Mouse (Mus musculus) neural tube, embryonic 12.5 days (tissue): ENCODE data around the gene Rap1gap2. TPM values are rescaled to one million over a fixed set of nuclear protein-coding genes. Genes with fewer than 3 reads are reported as not detected.

Experiments
- ATAC-seq: fragments of 200-750 bp; cut with Nextera tagmentation; 2 replicates; pipeline ENCODE4 v1.8.0; 2017; ENCODE audit warnings: low read depth, mild to moderate bottlenecking, moderate TSS enrichment, moderate library complexity; ENCODE audit not compliant: low FRiP score
- H3K27ac ChIP-seq: fragments of 300-500 bp; sonication (generic); 2 replicates; pipeline ENCODE4 v1.5.1; 2016
- H3K27me3 ChIP-seq: fragments of 300-500 bp; sonication (generic); replicated peaks from 2 replicates; pipeline ENCODE4 v1.6.1; 2016; ENCODE audit warnings: mild to moderate bottlenecking
- H3K36me3 ChIP-seq: fragments of 300-500 bp; sonication (generic); 2 replicates; pipeline ENCODE4 v1.6.1; 2016; ENCODE audit warnings: mild to moderate bottlenecking
- H3K4me1 ChIP-seq: fragments of 300-500 bp; sonication (generic); 2 replicates; pipeline ENCODE4 v1.6.1; 2016
- H3K4me2 ChIP-seq: fragments of 300-500 bp; sonication (generic); replicated peaks from 2 replicates; pipeline ENCODE4 v1.6.1; 2016; ENCODE audit warnings: mild to moderate bottlenecking
- H3K4me3 ChIP-seq: fragments of 300-500 bp; sonication (generic); 2 replicates; pipeline ENCODE4 v1.5.1; 2016
- H3K9ac ChIP-seq: fragments of 300-500 bp; sonication (generic); 2 replicates; pipeline ENCODE4 v1.6.1; 2016; ENCODE audit warnings: mild to moderate bottlenecking
- H3K9me3 ChIP-seq: fragments of 300-500 bp; sonication (generic); 2 replicates; pipeline ENCODE4 v1.6.1; 2016; ENCODE audit warnings: mild to moderate bottlenecking
- WGBS: fragments of 180-500 bp; shearing (Covaris S2); methylation state at CpG from one replicate; pipeline ENCODE4 v1.1.7; 2016; 5-methylcytosine and 5-hydroxymethylcytosine counted together
- polyA plus RNA-seq: library from polyadenylated mRNA; unstranded; fragments of >200 nt; fragmentation: Nextera tagmentation; extraction: Ambion mirVana; gene quantifications from 2 replicates; pipeline ENCODE4 v1.2.1, GENCODE M21; 2016

The Rap1gap2 gene
- polyA plus RNA-seq, 1 experiment from 2014 or later: 10.1 TPM

GRCm38 (mm10) chr11:74408587-74409446 is 201.9 kb downstream of the Rap1gap2 start:
- Histone ChIP-seq H3K9me3 (no peaks in the 10 kb centered on the region), H3K27ac (no peak overlapping the region), H3K4me2 (no peak overlapping the region), H3K27me3 (no peaks in the 10 kb centered on the region), H3K4me3 (no peak overlapping the region), H3K4me1 (peaks cover 25% of the 10 kb centered on the region), H3K36me3 (no peaks in the 10 kb centered on the region), H3K9ac (no peak overlapping the region)
- 64% methylated on average over 4 of the region's 4 CpGs for WGBS
- peak; percentile 85 for ATAC-seq

- H3K4me1 ChIP-seq: peaks cover 17% of the 10 kb centered on the region
- no peaks in the 10 kb centered on the region for H3K9me3 ChIP-seq
- H3K27me3 ChIP-seq: no peaks in the 10 kb centered on the region
- ATAC-seq: no peak
- H3K4me2 ChIP-seq: no peak overlapping the region
- no peak overlapping the region for H3K4me3 ChIP-seq
- no peaks in the 10 kb centered on the region for H3K36me3 ChIP-seq
- no peak overlapping the region for H3K27ac ChIP-seq
- no peak overlapping the region for H3K9ac ChIP-seq
- 76% methylated on average over 7 of the region's 7 CpGs for WGBS
Measured at GRCm38 (mm10) chr11:74405201-74405600, 205.5 kb downstream of the Rap1gap2 start.

GRCm38 (mm10) chr11:74404216-74404615 is 206.5 kb downstream of the Rap1gap2 start:
- WGBS: 68% methylated on average over 2 of the region's 2 CpGs
- ATAC-seq: no peak
- peaks cover 7% of the 10 kb centered on the region for H3K4me1 ChIP-seq

GRCm38 (mm10) chr11:74402126-74402525 is 208.6 kb downstream of the Rap1gap2 start:
- no peak overlapping the region for H3K27ac ChIP-seq
- no peaks in the 10 kb centered on the region for H3K9me3 ChIP-seq
- no peaks in the 10 kb centered on the region for H3K36me3 ChIP-seq
- whole genome bisulfite sequencing: 48% methylated on average over 2 of the region's 2 CpGs
- no peaks in the 10 kb centered on the region for H3K27me3 ChIP-seq
- no peak for ATAC-seq
- H3K4me3 ChIP-seq: no peak overlapping the region
- H3K4me1 ChIP-seq: no peaks in the 10 kb centered on the region
- H3K4me2 ChIP-seq: no peak overlapping the region
- H3K9ac ChIP-seq: no peak overlapping the region

More at GRCm38 (mm10) chr11:74404216-74404615, 206.5 kb downstream of the Rap1gap2 start:
- Histone ChIP-seq H3K4me2 (no peak overlapping the region), H3K36me3 (no peaks in the 10 kb centered on the region), H3K9me3 (no peaks in the 10 kb centered on the region), H3K27me3 (no peaks in the 10 kb centered on the region), H3K9ac (no peak overlapping the region), H3K4me3 (no peak overlapping the region), H3K27ac (no peak overlapping the region)

GRCm38 (mm10) chr11:74395583-74395982 is 215.1 kb downstream of the Rap1gap2 start:
- Histone ChIP-seq H3K9ac (no peak overlapping the region), H3K4me3 (no peak overlapping the region), H3K27ac (no peak overlapping the region), H3K27me3 (no peaks in the 10 kb centered on the region), H3K4me1 (peaks cover 9% of the 10 kb centered on the region), H3K4me2 (no peak overlapping the region), H3K36me3 (no peaks in the 10 kb centered on the region), H3K9me3 (no peaks in the 10 kb centered on the region)
- no peak for ATAC-seq
- 82% methylated on average over 18 of the region's 18 CpGs for WGBS

GRCm38 (mm10) chr11:74393489-74393888 is 217.2 kb downstream of the Rap1gap2 start:
- H3K9me3 ChIP-seq: no peaks in the 10 kb centered on the region

GRCm38 (mm10) chr11:74392903-74393302 is 217.8 kb downstream of the Rap1gap2 start:
- Histone ChIP-seq H3K36me3 (no peaks in the 10 kb centered on the region), H3K4me3 (no peak overlapping the region), H3K4me1 (peaks cover 9% of the 10 kb centered on the region), H3K9ac (no peak overlapping the region), H3K4me2 (no peak overlapping the region), H3K27me3 (no peaks in the 10 kb centered on the region), H3K27ac (no peak overlapping the region), H3K9me3 (no peaks in the 10 kb centered on the region)
- no peak for ATAC-seq
- 73% methylated on average over 6 of the region's 6 CpGs for WGBS

More at GRCm38 (mm10) chr11:74393489-74393888, 217.2 kb downstream of the Rap1gap2 start:
- peak; percentile 80 for ATAC-seq
- no peak overlapping the region for H3K9ac ChIP-seq
- no peaks in the 10 kb centered on the region for H3K27me3 ChIP-seq
- H3K36me3 ChIP-seq: no peaks in the 10 kb centered on the region
- H3K4me2 ChIP-seq: no peak overlapping the region
- no peak overlapping the region for H3K27ac ChIP-seq
- peaks cover 9% of the 10 kb centered on the region for H3K4me1 ChIP-seq
- H3K4me3 ChIP-seq: no peak overlapping the region
- WGBS: 59% methylated on average over 5 of the region's 5 CpGs

- H3K9me3 ChIP-seq: no peaks in the 10 kb centered on the region
- no peak overlapping the region for H3K4me2 ChIP-seq
- H3K36me3 ChIP-seq: peaks cover 4% of the 10 kb centered on the region; the same call in 1 of the 2 replicates
- ATAC-seq: no peak
- 88% methylated on average over 11 of the region's 11 CpGs for WGBS
- no peaks in the 10 kb centered on the region for H3K27me3 ChIP-seq
- H3K4me1 ChIP-seq: peaks cover 9% of the 10 kb centered on the region
- no peak overlapping the region for H3K27ac ChIP-seq
- H3K4me3 ChIP-seq: no peak overlapping the region
- H3K9ac ChIP-seq: no peak overlapping the region
Measured at GRCm38 (mm10) chr11:74391899-74392298, 218.8 kb downstream of the Rap1gap2 start.

GRCm38 (mm10) chr11:74387203-74387602 is 223.5 kb downstream of the Rap1gap2 start:
- H3K4me3 ChIP-seq: no peak overlapping the region
- no peak for ATAC-seq
- no peaks in the 10 kb centered on the region for H3K4me1 ChIP-seq
- no peaks in the 10 kb centered on the region for H3K27me3 ChIP-seq
- H3K9me3 ChIP-seq: no peaks in the 10 kb centered on the region
- H3K9ac ChIP-seq: no peak overlapping the region
- H3K36me3 ChIP-seq: peaks cover 7% of the 10 kb centered on the region; the same call in 1 of the 2 replicates
- H3K4me2 ChIP-seq: no peak overlapping the region
- H3K27ac ChIP-seq: no peak overlapping the region
- WGBS: 84% methylated on average over 5 of the region's 5 CpGs

GRCm38 (mm10) chr11:74385674-74386073 is 225.0 kb downstream of the Rap1gap2 start:
- Histone ChIP-seq H3K36me3 (peaks cover 7% of the 10 kb centered on the region; the same call in 1 of the 2 replicates), H3K27ac (no peak overlapping the region), H3K9me3 (no peaks in the 10 kb centered on the region), H3K4me3 (no peak overlapping the region), H3K4me2 (no peak overlapping the region), H3K9ac (no peak overlapping the region), H3K4me1 (no peaks in the 10 kb centered on the region), H3K27me3 (no peaks in the 10 kb centered on the region)
- 88% methylated on average over 9 of the region's 9 CpGs for whole genome bisulfite sequencing
- no peak for ATAC-seq

GRCm38 (mm10) chr11:74379166-74379873 is 231.4 kb downstream of the Rap1gap2 start:
- Histone ChIP-seq H3K27ac (no peak overlapping the region), H3K27me3 (no peaks in the 10 kb centered on the region), H3K9me3 (no peaks in the 10 kb centered on the region), H3K9ac (no peak overlapping the region), H3K36me3 (no peaks in the 10 kb centered on the region), H3K4me2 (no peak overlapping the region), H3K4me1 (no peaks in the 10 kb centered on the region), H3K4me3 (no peak overlapping the region)
- ATAC-seq: no peak
- 72% methylated on average over 4 of the region's 4 CpGs for WGBS

- Histone ChIP-seq H3K36me3 (no peaks in the 10 kb centered on the region), H3K4me2 (no peak overlapping the region), H3K4me1 (no peaks in the 10 kb centered on the region), H3K9me3 (no peaks in the 10 kb centered on the region), H3K9ac (no peak overlapping the region), H3K27ac (no peak overlapping the region), H3K27me3 (no peaks in the 10 kb centered on the region), H3K4me3 (no peak overlapping the region)
- peak; percentile 88 for ATAC-seq
- 84% methylated on average over 3 of the region's 3 CpGs for WGBS
Measured at GRCm38 (mm10) chr11:74376847-74377246, 233.9 kb downstream of the Rap1gap2 start.
